Mouse (Mus musculus): ENCODE measurements at regions not wholly inside any gene's neighbourhood (a gene's known extent, or its start where the extent isn't known, plus 50 kb on each side); places are given as distances from the start of the nearest gene placed in this dataset.

- WGBS = 80% methylated on average over 7 of the region's 7 CpGs
- Histone ChIP-seq H3K4me3 (ENCODE audit: low read length) (no peak overlapping the region), H3K9me3 (ENCODE audit: control insufficient read depth, low read length) (0 out of 2 replicates have a peak, but pooled peaks cover 4% of the 10 kb centered on the region), H3K4me2 (replicated peaks; ENCODE audit: low read depth, low read length) (no peak overlapping the region), H3K36me3 (ENCODE audit: control insufficient read depth, insufficient read depth, low read length) (no peaks in the 10 kb centered on the region), H3K27ac (ENCODE audit: low read depth, low read length) (no peak overlapping the region), H3K27me3 (ENCODE audit: control insufficient read depth, insufficient read depth, low read length) (peaks cover 6% of the 10 kb centered on the region; the same call in 1 of the 2 replicates), H3K9ac (ENCODE audit: low read depth, low read length) (no peak overlapping the region), H3K4me1 (ENCODE audit: control insufficient read depth, insufficient read depth, low read length) (peaks cover 6% of the 10 kb centered on the region; the same call in 1 of the 2 replicates)
- ATAC-seq (ENCODE audit: low FRiP score, low TSS enrichment) = no peak
Observed at GRCm38 (mm10) chr2:160236806-160237205, 97.2 kb downstream of the Gm826 start.

- Histone ChIP-seq H3K36me3 (ENCODE audit: control insufficient read depth, insufficient read depth, low read length) (no peaks in the 10 kb centered on the region), H3K27me3 (ENCODE audit: control insufficient read depth, insufficient read depth, low read length) (no peaks in the 10 kb centered on the region), H3K27ac (ENCODE audit: low read depth, low read length) (no peak overlapping the region), H3K9ac (ENCODE audit: low read depth, low read length) (no peak overlapping the region), H3K9me3 (ENCODE audit: control insufficient read depth, low read length) (0 out of 2 replicates have a peak, but pooled peaks cover 4% of the 10 kb centered on the region), H3K4me3 (ENCODE audit: low read length) (no peak overlapping the region), H3K4me2 (replicated peaks; ENCODE audit: low read depth, low read length) (no peak overlapping the region), H3K4me1 (ENCODE audit: control insufficient read depth, insufficient read depth, low read length) (no peaks in the 10 kb centered on the region)
- 65% methylated on average over 8 of the region's 8 CpGs for WGBS
- no peak for ATAC-seq (ENCODE audit: low FRiP score, low TSS enrichment)
Observed at GRCm38 (mm10) chr2:160230786-160231185, 103.2 kb downstream of the Gm826 start.

- Histone ChIP-seq H3K4me1 (ENCODE audit: control insufficient read depth, insufficient read depth, low read length) (no peaks in the 10 kb centered on the region), H3K27me3 (ENCODE audit: control insufficient read depth, insufficient read depth, low read length) (no peaks in the 10 kb centered on the region), H3K27ac (ENCODE audit: low read depth, low read length) (no peak overlapping the region), H3K4me2 (replicated peaks; ENCODE audit: low read depth, low read length) (no peak overlapping the region), H3K4me3 (ENCODE audit: low read length) (no peak overlapping the region), H3K36me3 (ENCODE audit: control insufficient read depth, insufficient read depth, low read length) (no peaks in the 10 kb centered on the region), H3K9me3 (ENCODE audit: control insufficient read depth, low read length) (no peaks in the 10 kb centered on the region), H3K9ac (ENCODE audit: low read depth, low read length) (no peak overlapping the region)
- ATAC-seq (ENCODE audit: low FRiP score, low TSS enrichment) = no peak
- WGBS = 75% methylated on average over 8 of the region's 8 CpGs
Observed at GRCm38 (mm10) chr2:160228331-160229035, 105.5 kb downstream of the Gm826 start.

- Histone ChIP-seq H3K4me3 (ENCODE audit: low read length) (no peak overlapping the region), H3K9me3 (ENCODE audit: control insufficient read depth, low read length) (no peaks in the 10 kb centered on the region), H3K36me3 (ENCODE audit: control insufficient read depth, insufficient read depth, low read length) (no peaks in the 10 kb centered on the region), H3K27me3 (ENCODE audit: control insufficient read depth, insufficient read depth, low read length) (no peaks in the 10 kb centered on the region), H3K4me1 (ENCODE audit: control insufficient read depth, insufficient read depth, low read length) (no peaks in the 10 kb centered on the region), H3K9ac (ENCODE audit: low read depth, low read length) (no peak overlapping the region), H3K27ac (ENCODE audit: low read depth, low read length) (no peak overlapping the region), H3K4me2 (replicated peaks; ENCODE audit: low read depth, low read length) (no peak overlapping the region)
- ATAC-seq (ENCODE audit: low FRiP score, low TSS enrichment) = 0 out of 2 replicates have a peak, but pooled peaks have one; percentile 20
- 68% methylated on average over 5 of the region's 5 CpGs for WGBS
Observed at GRCm38 (mm10) chr2:160225450-160225849, 108.5 kb downstream of the Gm826 start.

- Histone ChIP-seq H3K4me2 (replicated peaks; ENCODE audit: low read depth, low read length) (no peak overlapping the region), H3K4me1 (ENCODE audit: control insufficient read depth, insufficient read depth, low read length) (no peaks in the 10 kb centered on the region), H3K4me3 (ENCODE audit: low read length) (no peak overlapping the region), H3K27ac (ENCODE audit: low read depth, low read length) (no peak overlapping the region), H3K9ac (ENCODE audit: low read depth, low read length) (no peak overlapping the region), H3K36me3 (ENCODE audit: control insufficient read depth, insufficient read depth, low read length) (no peaks in the 10 kb centered on the region), H3K27me3 (ENCODE audit: control insufficient read depth, insufficient read depth, low read length) (no peaks in the 10 kb centered on the region), H3K9me3 (ENCODE audit: control insufficient read depth, low read length) (no peaks in the 10 kb centered on the region)
- 90% methylated on average over 8 of the region's 8 CpGs for WGBS
- no peak for ATAC-seq (ENCODE audit: low FRiP score, low TSS enrichment)
Observed at GRCm38 (mm10) chr2:160223366-160223765, 110.6 kb downstream of the Gm826 start.

- no peak overlapping the region for H3K9ac ChIP-seq (ENCODE audit: low read depth, low read length)
- no peak overlapping the region for H3K4me2 ChIP-seq (replicated peaks; ENCODE audit: low read depth, low read length)
- H3K36me3 ChIP-seq (ENCODE audit: control insufficient read depth, insufficient read depth, low read length) = no peaks in the 10 kb centered on the region
- no peaks in the 10 kb centered on the region for H3K9me3 ChIP-seq (ENCODE audit: control insufficient read depth, low read length)
- no peak overlapping the region for H3K27ac ChIP-seq (ENCODE audit: low read depth, low read length)
- no peaks in the 10 kb centered on the region for H3K27me3 ChIP-seq (ENCODE audit: control insufficient read depth, insufficient read depth, low read length)
- no peak for ATAC-seq (ENCODE audit: low FRiP score, low TSS enrichment)
- H3K4me1 ChIP-seq (ENCODE audit: control insufficient read depth, insufficient read depth, low read length) = no peaks in the 10 kb centered on the region
- 71% methylated on average over 10 of the region's 11 CpGs for WGBS
- H3K4me3 ChIP-seq (ENCODE audit: low read length) = no peak overlapping the region
Observed at GRCm38 (mm10) chr2:160221772-160222171, 112.2 kb downstream of the Gm826 start.

- WGBS = 12% methylated on average over 7 of the region's 7 CpGs
- Histone ChIP-seq H3K4me3 (ENCODE audit: low read length) (no peak overlapping the region), H3K9ac (ENCODE audit: low read depth, low read length) (no peak overlapping the region), H3K9me3 (ENCODE audit: control insufficient read depth, low read length) (no peaks in the 10 kb centered on the region), H3K4me2 (replicated peaks; ENCODE audit: low read depth, low read length) (no peak overlapping the region), H3K27ac (ENCODE audit: low read depth, low read length) (no peak overlapping the region), H3K4me1 (ENCODE audit: control insufficient read depth, insufficient read depth, low read length) (no peaks in the 10 kb centered on the region), H3K36me3 (ENCODE audit: control insufficient read depth, insufficient read depth, low read length) (no peaks in the 10 kb centered on the region), H3K27me3 (ENCODE audit: control insufficient read depth, insufficient read depth, low read length) (no peaks in the 10 kb centered on the region)
- peak; percentile 35; the same call in 1 of the 2 replicates for ATAC-seq (ENCODE audit: low FRiP score, low TSS enrichment)
Observed at GRCm38 (mm10) chr2:160220562-160221021, 113.4 kb downstream of the Gm826 start.

- Histone ChIP-seq H3K4me2 (replicated peaks; ENCODE audit: low read depth, low read length) (no peak overlapping the region), H3K27me3 (ENCODE audit: control insufficient read depth, insufficient read depth, low read length) (no peaks in the 10 kb centered on the region), H3K36me3 (ENCODE audit: control insufficient read depth, insufficient read depth, low read length) (no peaks in the 10 kb centered on the region), H3K4me3 (ENCODE audit: low read length) (no peak overlapping the region), H3K4me1 (ENCODE audit: control insufficient read depth, insufficient read depth, low read length) (no peaks in the 10 kb centered on the region), H3K9ac (ENCODE audit: low read depth, low read length) (no peak overlapping the region), H3K9me3 (ENCODE audit: control insufficient read depth, low read length) (no peaks in the 10 kb centered on the region), H3K27ac (ENCODE audit: low read depth, low read length) (no peak overlapping the region)
- no peak for ATAC-seq (ENCODE audit: low FRiP score, low TSS enrichment)
- 78% methylated on average over 10 of the region's 10 CpGs for WGBS
Observed at GRCm38 (mm10) chr2:160214032-160214812, 119.7 kb downstream of the Gm826 start.

GRCm38 (mm10) chr2:160210507-160210906 lies 123.5 kb downstream of the Gm826 start:
- 60% methylated on average over 3 of the region's 3 CpGs for WGBS
- Histone ChIP-seq H3K4me2 (replicated peaks; ENCODE audit: low read depth, low read length) (no peak overlapping the region), H3K4me3 (ENCODE audit: low read length) (no peak overlapping the region), H3K9ac (ENCODE audit: low read depth, low read length) (no peak overlapping the region), H3K36me3 (ENCODE audit: control insufficient read depth, insufficient read depth, low read length) (no peaks in the 10 kb centered on the region), H3K4me1 (ENCODE audit: control insufficient read depth, insufficient read depth, low read length) (no peaks in the 10 kb centered on the region), H3K9me3 (ENCODE audit: control insufficient read depth, low read length) (no peaks in the 10 kb centered on the region), H3K27ac (ENCODE audit: low read depth, low read length) (no peak overlapping the region), H3K27me3 (ENCODE audit: control insufficient read depth, insufficient read depth, low read length) (no peaks in the 10 kb centered on the region)
- ATAC-seq (ENCODE audit: low FRiP score, low TSS enrichment) = no peak

All from kidney, embryonic 14.5 days (tissue).